Mouse (Mus musculus) central nervous system, embryonic 14 days (tissue): ENCODE data around the gene Serf1. TPM values are rescaled to one million over a fixed set of nuclear protein-coding genes. Genes with fewer than 3 reads are reported as not detected.

Source experiments
- polyA plus RNA-seq: library from polyadenylated mRNA; depleted of rRNA; stranded (reverse); fragments of >200 nt; gene quantifications from 2 replicates; pipeline ENCODE4 v1.2.3, GENCODE M21; 2012; rRNA removed

Serf1 gene
- polyA plus RNA-seq, result 262 and 318 TPM in 2 replicates

DNA sequence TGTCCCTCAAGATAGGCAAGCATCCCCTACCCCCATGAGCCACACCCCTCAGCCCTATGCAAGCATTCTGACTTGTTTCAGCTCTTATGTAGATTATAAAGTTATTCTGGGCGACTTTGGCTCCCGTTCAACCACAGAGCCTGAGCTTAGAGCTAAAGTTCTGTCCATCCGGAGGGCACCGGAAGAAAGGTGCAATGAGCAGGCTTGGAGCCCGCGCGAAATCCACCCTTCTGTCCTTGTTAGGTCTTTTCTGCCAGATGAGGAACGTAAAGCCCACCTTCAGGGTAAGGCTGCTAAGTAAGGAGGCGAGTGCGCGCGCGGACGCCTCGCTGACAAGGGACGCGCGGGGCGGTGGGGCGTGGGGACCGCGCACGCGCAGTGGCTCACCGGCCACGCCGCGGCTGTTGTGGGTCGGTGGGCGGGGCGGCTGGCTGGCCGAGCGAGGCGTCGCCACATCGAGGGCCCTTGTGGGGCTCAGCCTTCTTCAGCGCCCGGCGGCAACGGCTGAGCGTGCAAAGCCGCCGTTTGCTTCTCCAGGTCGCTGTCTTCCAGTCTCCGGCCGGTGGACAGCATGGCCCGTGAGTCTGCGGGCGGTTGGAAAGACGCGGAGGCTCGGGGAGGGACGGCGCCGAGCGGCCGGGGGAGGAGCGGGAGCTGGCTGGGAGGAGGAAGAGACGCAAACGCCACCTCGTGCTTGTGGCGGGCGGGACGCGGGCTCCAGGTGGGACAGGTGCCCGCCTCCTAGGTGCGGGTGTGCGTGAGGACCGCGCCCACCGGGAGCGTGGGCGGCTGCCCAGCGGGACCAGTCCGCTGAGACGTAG is at the start of gene Serf1:
Serf1 (plus strand) TSS at position 361 of the 821 bp plus-strand sequence.

DNA sequence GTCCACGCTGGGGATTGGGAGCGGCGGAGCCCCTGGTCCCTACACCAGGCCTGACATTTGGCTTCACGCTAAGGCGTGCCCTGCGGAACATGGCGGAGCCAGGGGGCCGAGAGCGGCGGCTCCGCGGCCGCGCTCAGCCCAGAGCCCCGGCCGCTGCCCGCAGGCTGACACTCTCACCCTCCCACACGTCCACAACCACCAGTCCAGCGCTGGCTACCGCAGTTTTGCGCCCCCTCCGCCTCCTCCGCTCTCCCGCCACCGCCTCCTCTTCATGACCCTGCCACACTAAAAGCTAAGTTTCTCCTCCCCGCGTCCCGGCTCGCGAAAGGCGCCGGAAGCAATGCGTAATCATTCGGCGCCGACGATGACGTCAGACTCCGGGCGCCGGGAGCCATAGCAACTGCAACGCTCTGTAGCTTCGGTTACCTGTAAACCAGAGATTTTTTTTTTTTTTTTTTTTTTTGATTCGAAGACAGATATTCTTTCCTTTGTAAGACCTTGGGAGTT is 4.0 kb upstream of the Serf1 start, which contains the start of gene Bdp1:
Bdp1 (minus strand) TSS at position 323 of the 507 bp plus-strand sequence.

DNA sequence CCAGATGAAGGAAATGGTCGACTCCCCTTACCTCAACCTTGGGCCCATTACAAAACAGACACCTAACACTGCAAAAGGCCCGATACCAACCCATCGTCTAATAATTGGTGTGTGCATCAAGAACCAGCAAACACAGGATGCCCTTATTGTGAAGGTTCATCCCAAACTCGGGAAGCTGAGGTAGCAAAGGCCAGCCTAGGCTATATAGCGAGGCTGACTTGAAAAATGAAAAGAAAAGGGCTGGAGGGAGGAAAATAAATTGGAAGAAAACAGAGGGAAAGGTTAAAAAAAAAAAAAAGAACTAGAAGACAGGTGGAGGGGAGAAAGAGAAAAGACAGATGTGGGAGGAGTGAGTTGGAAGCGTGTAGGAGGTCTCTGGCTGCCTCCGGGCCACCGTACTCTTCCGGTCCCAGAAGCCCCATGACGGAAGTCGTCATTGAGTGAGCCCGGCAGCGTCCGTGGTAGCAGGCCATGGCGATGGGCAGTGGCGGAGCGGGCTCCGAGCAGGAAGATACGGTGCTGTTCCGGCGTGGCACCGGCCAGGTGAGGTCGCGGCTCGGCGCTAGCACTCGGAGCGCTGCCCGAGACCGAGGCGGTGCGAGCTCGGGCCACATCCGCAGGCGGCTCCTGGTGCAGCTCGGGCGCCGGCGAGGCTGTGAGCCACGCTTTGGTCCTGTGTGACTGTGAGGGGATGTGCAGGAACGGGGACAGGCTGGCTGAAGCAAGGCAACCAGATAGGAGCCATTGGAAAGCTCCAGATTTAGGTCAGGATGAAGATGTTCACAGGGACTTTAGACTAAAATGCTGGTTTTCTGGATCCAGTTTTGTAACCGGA is 16.8 kb downstream of the Serf1 start, which contains the start of gene Smn1:
Smn1 (plus strand) TSS at position 430 of the 835 bp plus-strand sequence.

Other genes starting within 250 kb of the Serf1 start
- 5.6 and 7.3 TPM in 2 replicates for gene Cartpt, start 206.9 kb upstream of the Serf1 start, polyA plus RNA-seq
- gene Mccc2, start 92.4 kb upstream of the Serf1 start, polyA plus RNA-seq, result 20.9 and 21.4 TPM in 2 replicates
- 13.5 and 14.0 TPM in 2 replicates for gene Bdp1, start 3.9 kb upstream of the Serf1 start, polyA plus RNA-seq
- 69.3 and 73.3 TPM in 2 replicates for gene Smn1, start 16.8 kb downstream of the Serf1 start, polyA plus RNA-seq
- gene Naip2, start 94.1 kb downstream of the Serf1 start, polyA plus RNA-seq, result 0.22 and 0.31 TPM in 2 replicates
- gene Naip5, start 138.3 kb downstream of the Serf1 start, polyA plus RNA-seq, result 0.33 and 0.39 TPM in 2 replicates
- 0.23 and 0.28 TPM in 2 replicates for gene Naip6, start 209.7 kb downstream of the Serf1 start, polyA plus RNA-seq